Mouse (Mus musculus): Measurements from ENCODE around the gene Rps6kb2. TPM values are rescaled to one million over a fixed set of nuclear protein-coding genes. Genes with fewer than 3 reads are reported as not detected.

Gene Rps6kb2
- total RNA-seq, 1 experiment: 19.7 TPM

GRCm38 (mm10) chr19:4201291-4201909, 38.2 kb upstream of the Rps6kb2 start, which contains the start of gene Rad9a:
TSS of gene Rad9a (minus strand) at chr19:4201662.
- H3K36me3 ChIP-seq (ENCODE audit: control insufficient read depth, insufficient read depth, low read length, poor library complexity, severe bottlenecking): peaks cover 31% of the 10 kb centered on the region
- H3K27ac ChIP-seq (ENCODE audit: insufficient read depth, low read depth, low read length, poor library complexity, severe bottlenecking): peak within 1 kb of the TSS; percentile 51; the same call in 1 of the 2 replicates
- DNase-seq (ENCODE audit: low read depth, low spot score): peak; percentile 99
- in situ Hi-C loops (cut with MboI; ENCODE audit: low sequenced_read_pairs in 2 of 2, unreplicated experiment in 2 of 2): no loop called here
- peak within 1 kb of the TSS; percentile 90 for H3K9ac ChIP-seq (ENCODE audit: insufficient read depth, low read depth, low read length, poor library complexity, severe bottlenecking)
- peaks cover 2 to 12% of the 10 kb centered on the region in 2 experiments; a peak in 2 of 4 replicates for H3K4me1 ChIP-seq (ENCODE audit: control insufficient read depth in 2 of 2, insufficient read depth in 2 of 2, low read length in 2 of 2, poor library complexity in 1 of 2)
- no peak for TF ChIP-seq CHD2 (IDR thresholded peaks at IDR 0.05; ENCODE audit: low read depth, low read length)
- TF ChIP-seq ZC3H11A (IDR thresholded peaks at IDR 0.05; ENCODE audit: borderline replicate concordance, low read depth, low read length): no peak
- no peak for TF ChIP-seq ZNF384 (IDR thresholded peaks at IDR 0.05; ENCODE audit: low read depth, low read length)
- TF ChIP-seq MAFK (IDR thresholded peaks at IDR 0.05; ENCODE audit: insufficient read depth, low read depth, low read length): no peak
- TF ChIP-seq HCFC1 (IDR thresholded peaks at IDR 0.05; ENCODE audit: borderline replicate concordance, insufficient read depth, low read length): no peak
- peak within 1 kb of the TSS; percentile 76 to 83 for H3K4me3 ChIP-seq (ENCODE audit: insufficient read depth in 1 of 2, low read depth in 1 of 2, low read length in 2 of 2, poor library complexity in 1 of 2, severe bottlenecking in 1 of 2)
- no peaks in the 10 kb centered on the region for H3K9me3 ChIP-seq (ENCODE audit: control insufficient read depth, insufficient read depth, low read depth, low read length)

GRCm38 (mm10) chr19:4197180-4197579, 34.0 kb upstream of the Rps6kb2 start:
- no peak for DNase-seq (ENCODE audit: low read depth, low spot score)
- Histone ChIP-seq H3K27ac (ENCODE audit: insufficient read depth, low read depth, low read length, poor library complexity, severe bottlenecking) (no peak overlapping the region), H3K4me3 (ENCODE audit: insufficient read depth in 1 of 2, low read depth in 1 of 2, low read length in 2 of 2, poor library complexity in 1 of 2, severe bottlenecking in 1 of 2) (no peak overlapping the region), H3K9ac (ENCODE audit: insufficient read depth, low read depth, low read length, poor library complexity, severe bottlenecking) (no peak overlapping the region), H3K36me3 (ENCODE audit: control insufficient read depth, insufficient read depth, low read length, poor library complexity, severe bottlenecking) (peaks cover 63% of the 10 kb centered on the region), H3K4me1 (ENCODE audit: control insufficient read depth in 2 of 2, insufficient read depth in 2 of 2, low read length in 2 of 2, poor library complexity in 1 of 2) (peaks cover 2 to 15% of the 10 kb centered on the region in 2 experiments; a peak in 2 of 4 replicates), H3K9me3 (ENCODE audit: control insufficient read depth, insufficient read depth, low read depth, low read length) (no peaks in the 10 kb centered on the region)
- TF ChIP-seq ZC3H11A (IDR thresholded peaks at IDR 0.05; ENCODE audit: borderline replicate concordance, low read depth, low read length) (no peak), CHD2 (IDR thresholded peaks at IDR 0.05; ENCODE audit: low read depth, low read length) (no peak), HCFC1 (IDR thresholded peaks at IDR 0.05; ENCODE audit: borderline replicate concordance, insufficient read depth, low read length) (no peak), ZNF384 (IDR thresholded peaks at IDR 0.05; ENCODE audit: low read depth, low read length) (no peak), MAFK (IDR thresholded peaks at IDR 0.05; ENCODE audit: insufficient read depth, low read depth, low read length) (peak; percentile 79)
- in situ Hi-C loops (cut with MboI; ENCODE audit: low sequenced_read_pairs in 2 of 2, unreplicated experiment in 2 of 2): no loop called here

GRCm38 (mm10) chr19:4196548-4196947, 33.4 kb upstream of the Rps6kb2 start:
- Histone ChIP-seq H3K9ac (ENCODE audit: insufficient read depth, low read depth, low read length, poor library complexity, severe bottlenecking) (0 out of 2 replicates have a peak overlapping the region, but pooled peaks have one; percentile 20), H3K4me3 (ENCODE audit: insufficient read depth in 1 of 2, low read depth in 1 of 2, low read length in 2 of 2, poor library complexity in 1 of 2, severe bottlenecking in 1 of 2) (no peak overlapping the region), H3K4me1 (ENCODE audit: control insufficient read depth in 2 of 2, insufficient read depth in 2 of 2, low read length in 2 of 2, poor library complexity in 1 of 2) (peaks cover 2 to 15% of the 10 kb centered on the region in 2 experiments; a peak in 3 of 4 replicates), H3K9me3 (ENCODE audit: control insufficient read depth, insufficient read depth, low read depth, low read length) (no peaks in the 10 kb centered on the region), H3K27ac (ENCODE audit: insufficient read depth, low read depth, low read length, poor library complexity, severe bottlenecking) (no peak overlapping the region), H3K36me3 (ENCODE audit: control insufficient read depth, insufficient read depth, low read length, poor library complexity, severe bottlenecking) (peaks cover 63% of the 10 kb centered on the region)
- TF ChIP-seq CHD2 (IDR thresholded peaks at IDR 0.05; ENCODE audit: low read depth, low read length) (no peak), MAFK (IDR thresholded peaks at IDR 0.05; ENCODE audit: insufficient read depth, low read depth, low read length) (no peak), ZNF384 (IDR thresholded peaks at IDR 0.05; ENCODE audit: low read depth, low read length) (no peak), ZC3H11A (IDR thresholded peaks at IDR 0.05; ENCODE audit: borderline replicate concordance, low read depth, low read length) (no peak), HCFC1 (IDR thresholded peaks at IDR 0.05; ENCODE audit: borderline replicate concordance, insufficient read depth, low read length) (no peak)
- no peak for DNase-seq (ENCODE audit: low read depth, low spot score)
- in situ Hi-C loops (cut with MboI; ENCODE audit: low sequenced_read_pairs in 2 of 2, unreplicated experiment in 2 of 2): no loop called here

GRCm38 (mm10) chr19:4196048-4196447, 32.9 kb upstream of the Rps6kb2 start:
- H3K4me1 ChIP-seq (ENCODE audit: control insufficient read depth in 2 of 2, insufficient read depth in 2 of 2, low read length in 2 of 2, poor library complexity in 1 of 2): peaks cover 2 to 18% of the 10 kb centered on the region in 2 experiments; a peak in 3 of 4 replicates

More at GRCm38 (mm10) chr19:4196048-4196447, 32.9 kb upstream of the Rps6kb2 start:
- DNase-seq (ENCODE audit: low read depth, low spot score): no peak
- Histone ChIP-seq H3K9me3 (ENCODE audit: control insufficient read depth, insufficient read depth, low read depth, low read length) (no peaks in the 10 kb centered on the region), H3K36me3 (ENCODE audit: control insufficient read depth, insufficient read depth, low read length, poor library complexity, severe bottlenecking) (peaks cover 63% of the 10 kb centered on the region), H3K9ac (ENCODE audit: insufficient read depth, low read depth, low read length, poor library complexity, severe bottlenecking) (no peak overlapping the region), H3K4me3 (ENCODE audit: insufficient read depth in 1 of 2, low read depth in 1 of 2, low read length in 2 of 2, poor library complexity in 1 of 2, severe bottlenecking in 1 of 2) (no peak overlapping the region), H3K27ac (ENCODE audit: insufficient read depth, low read depth, low read length, poor library complexity, severe bottlenecking) (no peak overlapping the region)
- in situ Hi-C loops (cut with MboI; ENCODE audit: low sequenced_read_pairs in 2 of 2, unreplicated experiment in 2 of 2): no loop called here
- TF ChIP-seq HCFC1 (IDR thresholded peaks at IDR 0.05; ENCODE audit: borderline replicate concordance, insufficient read depth, low read length): no peak
- TF ChIP-seq MAFK (IDR thresholded peaks at IDR 0.05; ENCODE audit: insufficient read depth, low read depth, low read length): no peak
- no peak for TF ChIP-seq ZC3H11A (IDR thresholded peaks at IDR 0.05; ENCODE audit: borderline replicate concordance, low read depth, low read length)
- TF ChIP-seq CHD2 (IDR thresholded peaks at IDR 0.05; ENCODE audit: low read depth, low read length): no peak
- TF ChIP-seq ZNF384 (IDR thresholded peaks at IDR 0.05; ENCODE audit: low read depth, low read length): no peak
